ENCODE assay signal across 8 mouse cellular contexts in genomic region chr14:8215208-8215778, GRCm38 (mm10). TPM values are rescaled to one million over a fixed set of nuclear protein-coding genes. Genes with fewer than 3 reads are reported as not detected.
DNase-seq lines count a peak whose midpoint lies in the region; ATAC-seq and TF ChIP-seq lines count a peak whose summit lies in the region.

No protein-coding gene starts in this region.

- H3K4me1 ChIP-seq in heart, embryonic 11.5 days (ENCODE audit: control insufficient read depth, insufficient read depth, low read length) = no peaks in the 10 kb centered on the region
- peaks cover 41% of the 10 kb centered on the region for H3K4me1 ChIP-seq in hindbrain, embryonic 10.5 days (replicated peaks)
- H3K4me1 ChIP-seq in limb, embryonic 12.5 days (replicated peaks) = peaks cover 28% of the 10 kb centered on the region
- H3K4me1 ChIP-seq in olfactory bulb, adult 2 months (ENCODE audit: control insufficient read depth, insufficient read depth, low read length) = peaks cover 11% of the 10 kb centered on the region

- no peaks in the 10 kb centered on the region for H3K36me3 ChIP-seq in heart, embryonic 11.5 days (ENCODE audit: control insufficient read depth, insufficient read depth, low read length)
- no peaks in the 10 kb centered on the region for H3K36me3 ChIP-seq in hindbrain, embryonic 10.5 days
- H3K36me3 ChIP-seq in limb, embryonic 12.5 days = no peaks in the 10 kb centered on the region

- H3K27me3 ChIP-seq in heart, embryonic 11.5 days (ENCODE audit: control insufficient read depth, insufficient read depth, low read length) = no peaks in the 10 kb centered on the region
- peaks cover 39% of the 10 kb centered on the region for H3K27me3 ChIP-seq in hindbrain, embryonic 10.5 days (ENCODE audit: insufficient read depth, poor library complexity, severe bottlenecking)
- H3K27me3 ChIP-seq in limb, embryonic 12.5 days = 0 out of 2 replicates have a peak, but pooled peaks cover 10% of the 10 kb centered on the region

- no peak for TF ChIP-seq POLR2A in olfactory bulb, adult 2 months (IDR thresholded peaks at IDR 0.05; ENCODE audit: insufficient read depth, low read depth, low read length)

- no peak for DNase-seq in heart, postnatal 4 days
- peak; percentile 25 for DNase-seq in c-Kit-positive CD71-positive TER-119-positive erythroid progenitor cells, embryonic 14.5 days (ENCODE audit: low spot score)
- no peak for DNase-seq in hindbrain, embryonic 10.5 days (ENCODE audit: low spot score)
- no peak for DNase-seq in testis, postnatal 10 days (ENCODE audit: low spot score)
- no peak for DNase-seq in thymus, adult 18-20 months

- peak overlapping the region; percentile 96 for H3K4me2 ChIP-seq in heart, embryonic 11.5 days
- H3K4me2 ChIP-seq in limb, embryonic 12.5 days = peak overlapping the region; percentile 87

- H3K4me3 ChIP-seq in heart, embryonic 11.5 days (ENCODE audit: low read depth, low read length) = peak overlapping the region; percentile 71
- peak overlapping the region; percentile 70 for H3K4me3 ChIP-seq in hindbrain, embryonic 10.5 days
- peak overlapping the region; percentile 70 for H3K4me3 ChIP-seq in limb, embryonic 12.5 days (replicated peaks)
- H3K4me3 ChIP-seq in olfactory bulb, adult 2 months (ENCODE audit: insufficient read depth, low read depth, low read length) = peak overlapping the region; percentile 28

- TF ChIP-seq CTCF in olfactory bulb, adult 2 months (IDR thresholded peaks at IDR 0.05; ENCODE audit: insufficient read depth, low read depth, low read length) = no peak

- no peaks in the 10 kb centered on the region for H3K9me3 ChIP-seq in heart, embryonic 11.5 days (replicated peaks; ENCODE audit: control insufficient read depth, low read length)
- H3K9me3 ChIP-seq in hindbrain, embryonic 10.5 days = no peaks in the 10 kb centered on the region
- no peaks in the 10 kb centered on the region for H3K9me3 ChIP-seq in limb, embryonic 12.5 days

- H3K9ac ChIP-seq in heart, embryonic 11.5 days (ENCODE audit: low read depth, low read length) = no peak overlapping the region; the same call in 1 of the 2 replicates
- H3K9ac ChIP-seq in limb, embryonic 12.5 days (replicated peaks) = no peak overlapping the region

- whole genome bisulfite sequencing in heart, embryonic 11.5 days (ENCODE audit: insufficient replicate concordance) = 14% methylated on average over 21 of the region's 21 CpGs
- whole genome bisulfite sequencing in hindbrain, embryonic 10.5 days = 16% methylated on average over 21 of the region's 21 CpGs
- 18% methylated on average over 21 of the region's 21 CpGs for WGBS in limb, embryonic 12.5 days
- WGBS in olfactory bulb, adult 2 months = 27% methylated on average over 21 of the region's 21 CpGs

- no peak overlapping the region for H3K27ac ChIP-seq in heart, embryonic 11.5 days (ENCODE audit: low read depth, low read length)
- H3K27ac ChIP-seq in hindbrain, embryonic 10.5 days = no peak overlapping the region
- no peak overlapping the region for H3K27ac ChIP-seq in limb, embryonic 12.5 days
- H3K27ac ChIP-seq in olfactory bulb, adult 2 months (ENCODE audit: insufficient read depth, low read depth, low read length) = no peak overlapping the region

- no peak for ATAC-seq in heart, embryonic 11.5 days (replicated peaks; ENCODE audit: insufficient number of reproducible peaks, low FRiP score, low TSS enrichment)
- no peak for ATAC-seq in limb, embryonic 12.5 days (ENCODE audit: insufficient number of reproducible peaks, insufficient read depth, low FRiP score, low TSS enrichment, low read depth)

RNA-seq across cellular contexts. Expression of gene Kctd6, which starts 1.4 kb away (rescaled TPM):
- 7.4 and 8.1 TPM in 2 replicates for polyA plus RNA-seq in heart, embryonic 11.5 days (2014; fragmentation: Nextera tagmentation; extraction: Ambion mirVana)
- total RNA-seq in heart, postnatal 4 days (2021) = 10 to 100 TPM; 13.2 to 14.1 TPM
- polyA plus RNA-seq in hindbrain, embryonic 10.5 days (2016; fragmentation: Nextera tagmentation; extraction: Ambion mirVana) = 3.8 and 4.0 TPM in 2 replicates
- 16.1 and 21.7 TPM in 2 replicates for polyA plus RNA-seq in limb, embryonic 12.5 days (2016; fragmentation: Nextera tagmentation; extraction: Ambion mirVana)
- not detected in 2 replicates for polyA plus RNA-seq in olfactory bulb, adult 2 months (2012; ENCODE audit: insufficient read depth, insufficient read length, low replicate concordance, missing spikeins)

RNA-seq across cellular contexts. Expression of gene Pdhb, which starts 42.5 kb away (rescaled TPM):
- 413 and 460 TPM in 2 replicates for polyA plus RNA-seq in heart, embryonic 11.5 days (2014; fragmentation: Nextera tagmentation; extraction: Ambion mirVana)
- total RNA-seq in heart, postnatal 4 days (2021) = 100 to 1,000 TPM; 617 to 634 TPM
- polyA plus RNA-seq in hindbrain, embryonic 10.5 days (2016; fragmentation: Nextera tagmentation; extraction: Ambion mirVana) = 212 and 213 TPM in 2 replicates
- polyA plus RNA-seq in limb, embryonic 12.5 days (2016; fragmentation: Nextera tagmentation; extraction: Ambion mirVana) = 200 TPM in 2 replicates
- not detected in 2 replicates for polyA plus RNA-seq in olfactory bulb, adult 2 months (2012; ENCODE audit: insufficient read depth, insufficient read length, low replicate concordance, missing spikeins)

RNA-seq across cellular contexts. Expression of gene Acox2, which starts 43.9 kb away (rescaled TPM):
- 0.42 and 0.52 TPM in 2 replicates for polyA plus RNA-seq in heart, embryonic 11.5 days (2014; fragmentation: Nextera tagmentation; extraction: Ambion mirVana)
- not detected for total RNA-seq in heart, postnatal 4 days (2021)
- polyA plus RNA-seq in hindbrain, embryonic 10.5 days (2016; fragmentation: Nextera tagmentation; extraction: Ambion mirVana) = 0.14 TPM in 1 of 2 replicates, not detected in the other
- not detected in 2 replicates for polyA plus RNA-seq in limb, embryonic 12.5 days (2016; fragmentation: Nextera tagmentation; extraction: Ambion mirVana)
- not detected in 2 replicates for polyA plus RNA-seq in olfactory bulb, adult 2 months (2012; ENCODE audit: insufficient read depth, insufficient read length, low replicate concordance, missing spikeins)
